Mouse (Mus musculus): ENCODE measurements around the gene Epyc.

DNA sequence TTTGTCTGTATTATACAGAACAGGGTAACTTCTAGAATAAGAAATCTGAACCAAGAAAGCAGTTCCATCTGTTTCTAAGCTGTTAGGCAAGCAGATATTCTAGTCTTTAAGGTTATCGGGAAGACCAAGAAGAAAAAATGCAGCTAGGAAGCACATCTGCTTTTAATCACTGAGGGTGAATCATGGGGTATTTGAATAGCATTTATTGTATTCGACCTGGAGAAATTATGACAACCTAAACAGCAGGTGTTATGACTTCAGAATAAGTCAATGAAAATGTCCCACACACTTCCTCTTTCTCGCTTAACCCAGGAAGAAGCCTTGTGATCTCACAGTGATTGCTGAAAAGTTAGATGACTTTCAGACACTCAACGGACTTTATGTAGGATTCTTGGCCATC is 18.8 kb upstream of the Epyc start:
- no peak for TF ChIP-seq ZNF384 (IDR thresholded peaks at IDR 0.05; ENCODE audit: low read depth, low read length)
- no peak for TF ChIP-seq CHD2 (IDR thresholded peaks at IDR 0.05; ENCODE audit: low read depth, low read length)
- TF ChIP-seq ZC3H11A (IDR thresholded peaks at IDR 0.05; ENCODE audit: borderline replicate concordance, low read depth, low read length) = no peak
- no peak for TF ChIP-seq HCFC1 (IDR thresholded peaks at IDR 0.05; ENCODE audit: borderline replicate concordance, insufficient read depth, low read length)
